Mouse (Mus musculus) liver, embryonic 14.5 days (tissue): Measurements from ENCODE around the gene Gli2.

ENCODE experiments used
- CTCF ChIP-seq: IDR thresholded peaks from 2 replicates; pipeline ENCODE4 v1.5.1; 2016; ENCODE audit warnings: antibody characterized with exemption, low read depth, control low read depth
- EP300 ChIP-seq: IDR thresholded peaks from 2 replicates; pipeline ENCODE4 v1.6.1; 2016; ENCODE audit warnings: antibody characterized with exemption, low read depth

GRCm38 (mm10) chr1:119089887-119090620 lies 36.6 kb upstream of the Gli2 start:
- TF ChIP-seq CTCF (no peak), EP300 (no peak)
